Mouse (Mus musculus): ENCODE measurements around the gene Myo1c.

Myo1c gene

GRCm38 (mm10) chr11:75654471-75655390, 4.4 kb downstream of the Myo1c start:
- ChIA-PET POLR2A (interaction anchor here in 3 of 4 experiments (0.6 to 7.1 kb wide), 69 partner anchors 9 to 822 kb away, joined by 3 to 73 read pairs (median 5); partner anchors contain the start of genes Crk (in 3 of the 3), Ywhae (in 3 of the 3), Inpp5k (in 2 of the 3) and Rilp (in 2 of the 3)), CTCF (interaction anchor here in 3 of 4 experiments (0.6 to 2.1 kb wide), 5 partner anchors 24 to 144 kb away, joined by 3 to 10 read pairs (median 3); partner anchors contain the start of genes Crk (in 1 of the 3) and Rilp (in 1 of the 3))

GRCm38 (mm10) chr11:75655621-75656545, 5.6 kb downstream of the Myo1c start:
- CTCF ChIA-PET, result interaction anchor here in 2 of 4 experiments (0.9 to 2.1 kb wide), 3 partner anchors 9 to 145 kb away, joined by 3 to 10 read pairs (median 3); partner anchors contain the start of gene Rilp (in 1 of the 2)
- POLR2A ChIA-PET, result interaction anchor here in 3 of 4 experiments (0.6 to 7.1 kb wide), 36 partner anchors 9 to 359 kb away, joined by 3 to 73 read pairs (median 7); partner anchors contain the start of genes Crk (in 3 of the 3), Inpp5k (in 3 of the 3), Tlcd2 (in 2 of the 3) and Rilp (in 1 of the 3)

- ChIA-PET POLR2A (interaction anchor here in 3 of 4 experiments (0.6 to 7.1 kb wide), 44 partner anchors 9 to 561 kb away, joined by 3 to 73 read pairs (median 4); partner anchors contain the start of genes Crk (in 3 of the 3), Inpp5k (in 3 of the 3), Tlcd2 (in 2 of the 3) and Dbil5 (in 1 of the 3)), CTCF (interaction anchor here in 2 of 4 experiments (0.9 kb wide), 2 partner anchors 8 to 10 kb away, joined by 3 read pairs; no protein-coding TSS in a partner anchor)
These were observed 6.6 kb downstream of the Myo1c start for GRCm38 (mm10) chr11:75656621-75657590.

- CTCF ChIA-PET, result no interaction called here
- POLR2A ChIA-PET, result interaction anchor here in 2 of 4 experiments (1.9 to 7.1 kb wide), 3 partner anchors 14 to 197 kb away, joined by 7 to 73 read pairs (median 17); partner anchors contain the start of genes Crk (in 1 of the 2) and Tlcd2 (in 1 of the 2)
These were observed 7.5 kb downstream of the Myo1c start for GRCm38 (mm10) chr11:75657841-75658240.

DNA sequence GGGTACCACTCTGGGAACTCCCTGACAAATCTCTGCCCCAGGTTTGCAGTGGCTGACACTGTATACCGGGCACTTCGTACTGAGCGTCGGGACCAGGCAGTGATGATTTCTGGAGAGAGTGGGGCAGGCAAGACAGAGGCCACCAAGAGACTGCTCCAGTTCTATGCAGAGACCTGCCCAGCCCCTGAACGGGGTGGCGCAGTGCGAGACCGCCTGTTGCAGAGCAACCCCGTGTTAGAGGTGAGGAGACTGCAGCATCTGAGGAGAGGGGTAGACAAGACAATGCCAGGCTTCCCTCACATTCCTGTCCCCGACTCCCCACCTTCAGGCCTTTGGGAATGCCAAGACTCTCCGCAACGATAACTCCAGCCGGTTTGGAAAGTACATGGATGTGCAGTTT, 8.0 kb downstream of the Myo1c start:
- POLR2A ChIA-PET, result interaction anchor here in 1 of 4 experiments (7.1 kb wide), 1 partner anchor 22 kb away, joined by 73 read pairs; the partner anchor contains the start of gene Crk

GRCm38 (mm10) chr11:75658996-75659750, 8.9 kb downstream of the Myo1c start:
- ChIA-PET CTCF (interaction anchor here in 1 of 4 experiments (0.6 kb wide), 1 partner anchor 333 kb away, joined by 3 read pairs; no protein-coding TSS in a partner anchor), POLR2A (interaction anchor here in 2 of 4 experiments (0.6 to 1.8 kb wide), 5 partner anchors 9 to 34 kb away, joined by 3 to 4 read pairs (median 3); no protein-coding TSS in a partner anchor)

More for the DNA sequence above, 8.0 kb downstream of the Myo1c start:
- CTCF ChIA-PET, result no interaction called here

DNA sequence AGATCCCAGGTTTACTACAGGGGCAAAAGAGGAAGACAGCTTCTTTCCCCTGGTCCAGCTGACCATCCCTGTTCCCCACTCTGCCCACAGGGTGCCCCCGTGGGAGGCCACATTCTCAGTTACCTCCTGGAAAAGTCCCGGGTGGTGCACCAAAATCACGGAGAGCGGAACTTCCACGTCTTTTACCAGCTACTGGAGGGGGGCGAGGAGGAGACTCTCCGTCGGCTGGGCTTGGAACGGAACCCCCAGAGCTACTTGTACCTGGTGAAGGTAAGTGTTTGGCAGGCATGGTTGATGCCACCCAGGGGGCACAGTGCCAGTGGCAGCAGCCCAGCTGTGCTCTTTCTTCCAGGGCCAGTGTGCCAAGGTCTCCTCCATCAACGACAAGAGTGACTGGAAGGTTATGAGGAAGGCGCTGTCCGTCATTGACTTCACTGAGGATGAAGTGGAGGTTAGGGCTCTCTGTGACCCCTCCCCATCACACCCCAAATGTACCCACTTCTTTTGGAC, 9.8 kb downstream of the Myo1c start:
- ChIA-PET CTCF (no interaction called here), POLR2A (interaction anchor here in 3 of 4 experiments (0.5 to 2.0 kb wide), 11 partner anchors 8 to 156 kb away, joined by 3 to 10 read pairs (median 3); partner anchors contain the start of gene Myo1c (in 1 of the 3))

DNA sequence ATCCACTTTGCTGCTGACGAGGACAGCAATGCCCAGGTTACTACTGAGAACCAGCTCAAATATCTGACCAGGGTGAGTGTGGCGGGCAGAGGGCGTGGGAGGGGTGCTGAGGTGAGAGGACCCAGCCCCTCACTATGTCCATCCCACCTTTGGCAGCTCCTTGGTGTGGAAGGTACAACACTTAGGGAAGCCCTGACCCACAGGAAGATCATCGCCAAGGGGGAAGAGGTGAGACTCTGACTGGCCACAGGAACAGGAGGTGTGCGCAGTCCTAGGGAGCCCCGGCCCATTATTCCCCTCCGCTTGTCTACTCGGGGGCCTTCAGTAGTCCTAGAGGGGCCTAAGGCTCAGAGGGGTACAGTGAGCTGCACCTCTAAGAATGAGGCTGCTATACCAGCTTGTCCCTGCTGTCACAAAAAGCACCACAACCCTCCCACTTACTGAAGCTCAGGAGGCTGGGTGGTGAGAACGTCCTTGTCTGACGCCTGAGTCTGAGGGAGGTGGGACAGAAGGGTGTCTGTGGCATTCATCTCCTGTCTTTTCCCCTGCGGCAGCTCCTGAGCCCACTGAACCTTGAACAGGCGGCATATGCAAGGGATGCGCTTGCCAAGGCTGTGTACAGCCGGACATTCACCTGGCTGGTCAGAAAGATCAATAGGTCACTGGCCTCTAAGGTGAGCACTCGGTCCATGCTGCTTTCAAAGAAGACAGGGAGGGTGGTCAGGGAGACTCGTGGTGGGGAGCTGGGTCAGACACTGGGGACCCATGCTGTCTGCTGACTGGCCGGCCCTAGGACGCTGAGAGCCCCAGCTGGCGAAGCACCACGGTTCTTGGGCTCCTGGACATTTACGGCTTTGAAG, 10.9 kb downstream of the Myo1c start:
- ChIA-PET CTCF (no interaction called here), POLR2A (interaction anchor here in 2 of 4 experiments (0.6 to 3.2 kb wide), 13 partner anchors 9 to 73 kb away, joined by 3 to 15 read pairs (median 4); partner anchors contain the start of genes Crk (in 1 of the 2), Inpp5k (in 1 of the 2), Myo1c (in 1 of the 2) and Pitpna (in 1 of the 2))

DNA sequence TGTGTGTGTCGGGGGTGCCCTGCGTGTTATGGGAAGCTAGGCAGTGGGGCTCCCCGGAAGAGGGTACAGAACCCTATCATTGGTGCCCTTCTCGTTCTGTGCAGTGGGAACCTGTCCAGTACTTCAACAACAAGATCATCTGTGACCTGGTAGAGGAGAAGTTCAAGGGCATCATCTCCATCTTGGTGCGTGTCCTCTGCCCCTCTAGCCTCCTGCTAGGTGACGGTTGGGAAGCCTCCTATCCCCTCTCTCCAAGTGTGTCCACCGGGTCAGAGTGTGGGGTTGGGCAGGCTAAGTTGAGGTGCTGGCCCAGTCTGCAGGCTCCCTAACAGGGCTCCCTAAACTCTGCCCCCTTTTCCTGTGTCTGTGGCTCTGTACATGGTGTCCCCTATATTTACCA, 11.8 kb downstream of the Myo1c start:
- POLR2A ChIA-PET, result interaction anchor here in 2 of 4 experiments (0.6 to 3.2 kb wide), 7 partner anchors 10 to 98 kb away, joined by 3 to 15 read pairs (median 4); partner anchors contain the start of genes Crk (in 1 of the 2), Myo1c (in 1 of the 2) and Pitpna (in 1 of the 2)
- CTCF ChIA-PET, result no interaction called here

DNA sequence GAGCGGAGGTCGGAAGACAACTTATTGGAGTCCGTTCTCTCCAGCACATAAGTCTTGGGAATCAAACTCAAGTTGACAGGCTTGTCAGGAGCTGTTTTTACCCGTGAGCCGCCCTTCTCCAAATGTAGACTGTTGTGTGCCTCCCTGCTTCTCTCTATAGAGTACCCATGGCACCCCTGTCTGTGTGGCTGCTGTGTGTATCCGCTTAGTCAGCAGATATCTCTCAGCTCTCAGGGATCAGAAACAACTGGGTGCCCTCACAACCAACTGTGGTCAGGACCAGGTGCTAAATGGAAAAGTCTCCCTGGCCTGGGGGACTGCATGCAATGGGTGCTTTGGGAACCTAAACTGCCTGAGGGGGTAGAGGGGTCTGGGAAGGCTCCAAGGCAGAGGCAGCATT, 16.0 kb downstream of the Myo1c start:
- CTCF ChIA-PET, result no interaction called here
- POLR2A ChIA-PET, result interaction anchor here in 2 of 4 experiments (0.7 to 1.6 kb wide), 4 partner anchors 9 to 61 kb away, joined by 3 to 6 read pairs (median 4); no protein-coding TSS in a partner anchor

DNA sequence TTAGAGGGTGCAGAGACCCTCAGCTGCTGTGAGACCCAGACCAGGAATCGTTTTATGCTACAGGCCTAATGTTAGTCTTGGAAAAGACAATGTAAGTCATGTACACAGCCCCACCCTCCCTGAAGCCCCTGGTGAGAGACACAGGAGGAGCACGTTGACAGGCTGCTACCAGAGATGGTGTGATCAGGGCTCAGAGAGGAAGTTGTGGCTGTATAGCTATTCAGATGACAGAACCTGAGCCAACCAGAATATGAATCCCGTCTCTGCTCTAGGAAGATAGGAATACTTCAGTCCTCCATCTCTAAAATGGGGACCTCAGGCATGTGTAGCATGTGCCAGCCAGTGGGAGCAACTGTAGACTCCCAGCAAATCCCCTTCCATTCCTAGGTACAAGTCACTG, 18.3 kb downstream of the Myo1c start:
- ChIA-PET CTCF (interaction anchor here in 1 of 4 experiments (1.4 kb wide), 1 partner anchor 158 kb away, joined by 3 read pairs; no protein-coding TSS in a partner anchor), POLR2A (interaction anchor here in 2 of 4 experiments (1.0 to 2.2 kb wide), 6 partner anchors 9 to 150 kb away, joined by 3 to 6 read pairs (median 4); no protein-coding TSS in a partner anchor)

DNA sequence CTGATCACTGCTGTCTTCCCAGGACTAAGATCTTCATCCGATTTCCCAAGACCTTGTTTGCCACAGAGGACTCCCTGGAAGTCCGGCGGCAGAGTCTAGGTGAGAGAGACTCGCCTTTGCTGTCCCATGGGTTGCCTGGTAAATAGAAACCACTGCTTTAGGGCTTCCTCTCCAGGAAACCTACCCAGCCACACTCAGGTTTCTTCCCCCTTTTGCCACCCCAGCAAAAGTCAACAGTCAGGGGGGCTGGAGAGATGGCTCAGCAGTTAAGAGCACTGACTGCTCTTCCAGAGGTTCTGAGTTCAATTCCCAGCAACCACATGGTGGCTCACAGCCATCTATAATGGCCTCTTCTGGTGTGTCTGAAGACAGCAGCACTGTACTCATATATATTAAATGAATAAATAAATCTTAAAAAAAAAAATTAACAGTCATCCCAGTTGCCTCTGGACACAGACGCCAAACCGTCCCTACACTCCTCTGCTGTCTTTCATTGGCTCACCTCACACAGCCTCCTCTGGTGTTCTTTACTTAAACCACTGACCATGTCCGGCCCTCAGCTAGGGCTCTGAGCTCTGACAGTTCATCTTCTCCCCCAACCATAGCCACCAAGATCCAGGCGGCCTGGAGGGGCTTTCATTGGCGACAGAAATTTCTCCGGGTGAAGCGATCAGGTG, 19.0 kb downstream of the Myo1c start:
- ChIA-PET CTCF (no interaction called here), POLR2A (interaction anchor here in 3 of 4 experiments (0.6 to 2.2 kb wide), 6 partner anchors 12 to 160 kb away, joined by 3 to 6 read pairs (median 3); partner anchors contain the start of gene Rilp (in 1 of the 3))

GRCm38 (mm10) chr11:75669853-75670200, 19.5 kb downstream of the Myo1c start:
- ChIA-PET POLR2A (interaction anchor here in 3 of 4 experiments (0.6 to 1.5 kb wide), 4 partner anchors 13 to 160 kb away, joined by 3 to 6 read pairs (median 4); partner anchors contain the start of gene Rilp (in 1 of the 3)), CTCF (no interaction called here)
